Mouse (Mus musculus): ENCODE measurements around the gene Rbp4.

Rbp4 gene

GRCm38 (mm10) chr19:38089358-38089757 is 35.7 kb downstream of the Rbp4 start:
- no peak for DNase-seq (ENCODE audit: low read depth)

DNA sequence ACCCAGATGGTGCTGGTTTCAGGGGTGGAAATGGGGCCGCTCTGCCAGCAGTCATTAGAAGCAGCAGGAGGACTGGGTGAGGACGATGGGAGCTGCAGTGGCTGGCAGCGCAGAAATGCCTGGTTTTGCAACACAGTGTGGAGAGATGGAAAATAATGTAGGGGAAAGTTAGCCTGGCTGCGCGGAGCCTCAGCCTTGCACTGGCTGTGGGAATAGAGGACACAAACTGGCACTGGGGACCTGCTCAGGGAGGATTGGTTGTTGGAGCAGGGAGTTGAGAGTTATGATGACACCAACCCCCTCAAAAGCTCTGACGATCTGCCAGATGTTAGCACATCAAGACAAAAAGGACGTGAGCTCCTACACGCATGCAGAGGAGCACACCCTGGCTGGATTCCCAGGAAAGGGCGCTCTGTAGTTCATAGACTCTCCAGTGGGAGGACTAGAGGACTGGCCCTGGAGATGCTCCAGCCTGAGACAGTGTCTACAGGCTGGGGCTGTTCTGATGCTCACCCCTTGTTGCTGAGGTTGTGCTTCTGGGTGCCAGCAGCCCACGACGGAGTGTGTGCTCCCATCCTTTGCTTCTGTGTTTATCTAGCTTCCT is 38.0 kb downstream of the Rbp4 start:
- DNase-seq (ENCODE audit: low read depth): peak; percentile 84

DNA sequence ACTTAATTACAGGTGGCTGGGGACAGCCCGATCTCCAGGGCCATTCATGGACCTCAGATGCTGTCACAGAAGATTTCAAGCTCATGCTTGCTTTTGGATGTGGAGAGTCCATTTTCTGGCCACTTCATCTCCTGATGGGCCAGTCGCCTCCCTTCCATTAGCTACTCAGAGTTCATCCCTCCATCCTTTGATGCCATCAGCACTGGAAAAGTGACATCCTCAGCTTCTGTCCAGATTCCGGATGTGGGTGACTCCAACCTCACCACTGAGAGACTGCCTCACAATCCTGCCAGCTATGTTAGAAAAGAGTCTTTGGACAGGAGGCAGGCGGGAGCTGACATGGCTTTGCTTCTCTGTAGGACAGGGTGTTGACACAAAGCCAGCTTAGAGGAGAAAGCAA is 39.2 kb downstream of the Rbp4 start:
- DNase-seq (ENCODE audit: low read depth): no peak

DNA sequence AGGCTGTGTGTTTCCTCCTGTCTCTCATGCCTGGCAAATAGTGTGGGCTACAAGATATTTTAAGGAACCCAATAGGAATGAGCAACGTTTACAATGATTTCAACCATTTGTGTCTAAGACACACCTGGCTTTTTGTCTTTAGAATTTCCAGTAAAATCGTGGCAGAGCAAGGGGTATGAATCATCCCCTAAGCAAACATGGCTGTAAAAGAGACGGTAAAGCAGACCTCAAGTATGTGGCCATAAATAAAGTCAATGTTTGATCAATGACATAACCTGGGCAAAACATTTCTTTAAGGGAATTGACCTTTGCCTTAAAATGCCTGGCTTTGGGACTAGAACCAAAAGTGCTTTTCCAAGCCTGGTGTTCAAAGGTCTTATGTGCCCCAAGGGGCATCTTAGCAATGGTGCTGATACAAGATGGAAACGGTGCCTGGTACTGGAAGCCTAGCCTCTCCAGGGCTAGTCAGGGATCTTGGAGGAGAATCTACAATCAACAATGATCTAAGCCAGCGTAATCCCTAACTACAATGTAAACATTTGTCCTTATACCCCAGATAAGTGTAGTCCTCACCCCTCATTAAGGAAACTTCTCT is 42.1 kb downstream of the Rbp4 start:
- no peak for DNase-seq (ENCODE audit: low read depth)

DNA sequence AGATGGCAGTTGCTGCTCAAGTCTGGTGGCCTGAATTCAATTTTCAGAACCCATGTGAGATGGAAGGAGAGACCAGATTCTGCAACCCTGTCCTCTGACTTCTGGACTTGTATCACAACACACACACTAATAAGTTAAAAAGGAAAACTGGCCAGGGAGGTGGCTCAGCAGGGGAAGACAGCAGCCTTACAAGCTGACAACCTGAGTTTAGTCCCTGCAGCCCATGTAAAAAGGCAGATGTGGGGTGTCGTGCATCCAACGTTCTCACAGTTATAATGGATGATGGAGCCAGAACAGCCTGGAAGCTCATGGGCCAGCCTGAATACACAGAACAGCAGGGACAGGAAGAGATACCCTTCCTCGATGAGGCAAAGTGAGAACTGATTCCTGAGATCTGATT is 43.7 kb downstream of the Rbp4 start:
- DNase-seq (ENCODE audit: low read depth): no peak

DNA sequence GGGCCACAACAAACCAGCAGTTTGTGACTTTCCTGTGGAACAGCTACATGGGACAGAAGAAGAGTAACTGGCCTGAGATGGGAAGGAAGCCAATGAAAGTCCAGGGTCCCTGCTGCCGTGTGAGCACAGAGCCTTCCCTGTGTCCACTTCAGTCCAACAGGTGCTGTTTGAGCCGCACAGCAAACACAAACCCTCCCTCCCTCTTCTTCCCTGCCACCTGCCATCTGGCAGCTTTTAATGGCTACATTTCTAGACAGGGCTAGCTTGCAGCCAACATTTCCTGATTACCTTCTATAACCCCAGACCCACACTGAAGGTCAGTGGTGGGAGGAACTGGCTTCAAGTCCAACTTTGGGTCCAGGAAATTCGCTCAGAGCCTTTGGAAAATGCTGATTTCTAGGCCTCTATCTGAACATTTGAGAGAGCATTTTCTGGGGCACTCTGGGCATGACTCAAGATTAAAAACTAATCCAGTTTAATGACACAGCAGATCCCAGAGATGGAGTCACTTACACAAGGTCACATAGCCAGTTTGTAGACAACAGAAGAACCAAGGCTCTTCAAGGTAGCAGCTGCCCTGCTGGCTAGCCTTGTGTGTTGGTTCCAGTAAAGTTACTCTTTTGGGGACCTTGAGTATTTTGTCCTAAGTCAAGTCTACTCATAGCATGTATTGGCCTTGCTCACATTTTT is 47.1 kb downstream of the Rbp4 start:
- DNase-seq (ENCODE audit: low read depth): no peak

- DNase-seq (ENCODE audit: low read depth): peak; percentile 38
Observed at GRCm38 (mm10) chr19:38076251-38076650, 48.8 kb downstream of the Rbp4 start.

- no peak for DNase-seq (ENCODE audit: low read depth)
Observed at GRCm38 (mm10) chr19:38075051-38075450, 50.0 kb downstream of the Rbp4 start.

- DNase-seq (ENCODE audit: low read depth): no peak
Observed at GRCm38 (mm10) chr19:38073226-38073625, 51.9 kb downstream of the Rbp4 start.
